Mouse (Mus musculus) retina, embryonic 14.5 days (tissue): Measurements from ENCODE around the gene Inpp5a.

Experiments used
- DNase-seq: peaks from one replicate; pipeline ENCODE4 v3.0.0-alpha.2; 2015; ENCODE audit warnings: low spot score

Inpp5a gene

DNA sequence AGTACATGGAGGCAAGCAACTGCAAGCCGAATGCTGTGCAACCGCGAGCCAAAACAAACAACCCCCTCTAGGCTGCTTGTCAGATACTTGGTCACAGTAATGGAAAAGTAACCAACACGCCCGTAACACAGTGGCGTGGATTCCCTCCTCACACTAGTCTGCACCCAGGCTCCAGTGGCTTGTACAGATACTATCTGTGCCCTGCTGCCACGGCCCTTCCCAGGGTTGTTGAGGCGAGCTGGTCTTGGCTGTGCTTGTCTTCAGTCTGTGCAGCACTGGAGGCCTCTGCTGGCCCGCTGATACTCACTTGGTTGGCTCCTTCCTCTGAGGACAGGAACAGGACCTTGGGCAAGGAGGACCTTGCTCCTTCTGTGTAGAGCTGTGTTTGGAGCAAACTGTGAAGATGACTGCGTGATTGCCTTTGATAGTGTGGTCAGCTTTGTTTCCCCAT is 52.9 kb downstream of the Inpp5a start:
- DNase-seq, result no peak

DNA sequence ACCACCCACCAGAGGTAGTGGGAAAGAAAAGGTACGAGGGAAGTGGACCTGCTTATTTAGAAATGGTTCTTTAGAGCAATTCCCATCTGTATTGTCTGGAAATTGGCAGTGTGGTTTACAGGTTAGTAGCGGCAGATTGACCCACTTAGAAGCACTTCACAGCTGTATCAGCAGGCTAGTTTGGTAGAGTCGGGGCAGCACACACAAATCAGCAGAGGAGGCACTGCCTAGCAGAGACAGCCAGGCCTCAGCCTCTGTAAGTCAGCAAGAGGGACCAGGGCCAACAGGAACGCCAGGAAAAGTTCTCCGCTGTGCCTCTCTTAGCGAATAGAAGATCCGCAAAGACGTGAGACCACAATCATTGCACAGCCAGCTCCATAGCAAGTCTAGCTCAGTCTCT is 56.7 kb downstream of the Inpp5a start:
- peak; percentile 58 for DNase-seq

- no peak for DNase-seq
Measured at GRCm38 (mm10) chr7:139447381-139447780, 58.5 kb downstream of the Inpp5a start.

DNA sequence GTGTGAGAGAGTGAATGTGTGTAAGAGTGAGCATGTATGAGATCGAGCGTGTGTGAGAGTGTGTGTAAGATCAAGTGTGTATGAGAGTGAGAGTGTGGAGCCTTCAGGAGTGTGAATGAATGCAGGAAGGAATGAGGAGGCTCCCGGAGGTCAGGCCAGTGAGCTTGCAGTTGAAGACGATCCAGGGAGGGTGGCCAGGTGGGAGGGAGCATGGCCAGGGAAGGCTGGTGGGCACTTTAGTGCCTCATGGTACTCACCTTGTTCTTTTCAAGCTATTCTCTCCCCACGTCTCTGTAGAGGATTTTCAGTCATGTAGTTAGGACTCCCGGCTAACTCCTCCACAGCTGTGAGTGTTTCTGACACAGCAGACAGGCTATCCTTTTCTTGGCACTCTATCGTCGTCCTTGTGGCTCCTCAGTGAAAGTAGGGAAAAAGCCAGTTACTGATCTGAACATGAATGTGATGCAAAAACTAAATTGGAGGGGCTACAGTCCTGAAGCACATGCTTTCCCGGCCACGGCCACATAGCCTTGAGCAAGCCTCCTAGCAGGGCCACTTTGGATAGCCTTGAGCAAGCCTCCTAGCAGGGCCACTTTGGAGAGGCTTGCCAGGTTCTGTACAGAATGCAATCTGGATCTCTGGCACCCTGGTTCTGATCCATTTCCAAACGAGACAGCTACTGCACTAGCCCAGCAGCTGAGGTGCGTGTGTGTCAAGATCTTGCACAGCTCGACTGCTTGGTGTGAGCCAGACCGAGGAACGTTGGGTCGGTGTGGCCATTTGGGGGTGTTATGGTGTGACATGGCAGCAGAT is 61.5 kb downstream of the Inpp5a start:
- no peak for DNase-seq

DNA sequence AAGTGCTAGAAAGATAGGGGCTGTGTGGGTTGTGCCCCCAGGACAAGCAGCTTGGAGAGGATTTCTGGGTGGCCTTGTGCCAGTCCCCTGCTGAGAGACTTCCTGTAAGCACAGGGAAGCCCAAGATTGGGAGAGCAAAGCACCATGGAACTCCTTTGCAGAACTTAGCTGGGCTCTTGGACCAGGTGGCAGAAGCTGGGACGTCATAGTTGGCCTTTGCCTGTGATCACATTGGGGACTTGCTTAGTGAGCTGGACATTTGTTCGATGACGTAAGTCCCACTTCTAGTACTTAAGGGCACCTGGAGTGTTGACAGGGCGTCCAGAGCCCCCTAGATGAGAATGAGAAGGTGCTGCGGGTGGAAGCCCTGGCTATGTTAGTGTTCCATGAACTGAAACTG is 62.8 kb downstream of the Inpp5a start:
- no peak for DNase-seq

- no peak for DNase-seq
Measured at GRCm38 (mm10) chr7:139452199-139452598, 63.3 kb downstream of the Inpp5a start.

DNA sequence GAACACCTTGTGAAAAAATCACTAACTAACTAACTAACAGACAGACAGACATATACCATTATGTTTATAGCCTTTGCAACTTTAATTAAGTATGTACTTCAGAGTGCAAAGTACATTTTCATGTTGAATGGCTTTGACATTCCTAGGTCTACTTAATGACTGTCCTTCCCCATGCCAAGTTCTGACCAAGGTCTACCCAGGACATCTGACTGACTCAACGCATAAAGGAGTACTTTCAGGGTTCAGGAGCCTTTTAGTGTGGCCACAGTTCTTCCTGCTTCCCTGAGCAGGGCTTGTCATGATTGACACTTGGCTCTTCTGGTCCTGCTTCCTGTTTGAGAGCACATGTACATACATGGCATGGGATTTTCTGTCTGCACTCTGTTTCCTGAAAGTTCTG is 64.3 kb downstream of the Inpp5a start:
- no peak for DNase-seq

DNA sequence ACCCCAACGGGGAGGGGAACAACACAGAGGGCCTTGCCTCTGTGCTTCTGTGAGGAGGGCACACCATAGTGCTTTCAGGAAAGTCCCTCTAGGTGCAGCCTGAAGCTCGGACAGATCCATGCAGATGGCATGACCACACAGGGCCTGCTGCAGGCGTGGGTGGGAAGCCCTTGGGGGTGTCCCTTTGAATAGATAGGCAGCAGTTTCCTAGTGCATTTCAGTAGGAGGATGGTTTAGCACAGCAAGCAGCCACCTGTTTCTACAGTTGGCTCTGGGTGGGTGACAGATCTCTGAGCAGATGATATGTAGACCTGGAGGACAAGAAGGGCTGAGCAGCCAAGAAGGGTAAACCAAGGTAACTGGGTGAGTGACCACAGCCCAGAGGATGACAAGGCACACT is 65.4 kb downstream of the Inpp5a start:
- no peak for DNase-seq

DNA sequence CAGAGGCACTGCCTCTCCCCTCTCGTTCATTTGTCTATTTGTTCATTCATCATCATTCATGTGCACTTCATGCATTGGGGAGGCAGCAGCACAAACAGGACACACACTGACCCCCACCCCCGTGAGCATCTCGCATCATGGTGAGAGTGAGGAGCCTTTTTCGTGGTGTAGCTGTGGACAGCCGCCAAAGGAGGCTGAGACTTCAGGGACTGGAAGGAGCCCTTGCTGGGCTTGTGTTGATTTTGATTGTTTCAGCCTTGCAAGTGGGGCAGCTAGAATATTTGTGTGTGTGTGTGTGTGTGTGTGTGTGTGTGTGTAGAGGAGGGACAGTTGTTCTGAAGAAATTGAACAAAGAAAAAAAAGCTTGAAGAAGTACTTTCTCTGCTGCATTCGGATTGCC is 67.8 kb downstream of the Inpp5a start:
- no peak for DNase-seq

DNA sequence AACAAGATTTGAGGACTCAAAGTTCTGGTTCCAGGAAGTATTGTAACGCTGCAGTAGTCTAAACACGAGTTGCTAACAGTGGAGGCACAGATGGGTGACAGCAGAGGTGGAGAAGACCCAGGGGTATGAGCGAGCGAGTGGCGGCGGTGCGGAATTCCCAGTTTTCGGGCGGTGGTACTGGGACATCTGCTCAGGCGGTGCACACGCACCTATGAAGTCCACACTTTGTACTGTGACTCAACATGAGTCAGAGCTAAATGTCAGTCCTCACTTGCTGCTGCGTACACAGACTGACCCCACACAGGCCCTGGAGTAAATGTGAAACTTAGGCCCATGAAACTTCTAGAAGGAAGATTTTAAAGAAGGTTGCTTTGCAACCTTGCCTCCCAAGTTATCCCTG is 72.4 kb downstream of the Inpp5a start:
- no peak for DNase-seq

DNA sequence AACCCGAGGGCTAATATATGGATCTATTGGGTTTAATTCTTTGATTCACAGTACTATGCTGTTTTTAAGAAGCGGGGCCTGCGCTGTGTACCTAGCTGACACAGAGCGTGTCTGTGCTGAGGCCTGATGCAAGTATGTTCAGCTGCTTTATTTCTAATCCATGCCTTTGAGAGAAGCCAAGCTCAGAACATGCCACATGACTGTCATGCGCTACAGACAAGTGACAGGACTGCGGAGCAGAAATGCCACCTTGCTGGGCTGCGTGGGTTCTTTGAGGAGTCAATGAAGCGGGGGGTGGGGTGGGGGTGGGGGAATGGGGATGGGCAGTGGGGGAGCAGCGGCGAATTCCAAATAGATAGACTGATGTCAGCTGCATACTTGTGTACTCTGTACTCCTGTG is 73.2 kb downstream of the Inpp5a start:
- no peak for DNase-seq

- no peak for DNase-seq
Measured at GRCm38 (mm10) chr7:139465538-139465937, 76.6 kb downstream of the Inpp5a start.

DNA sequence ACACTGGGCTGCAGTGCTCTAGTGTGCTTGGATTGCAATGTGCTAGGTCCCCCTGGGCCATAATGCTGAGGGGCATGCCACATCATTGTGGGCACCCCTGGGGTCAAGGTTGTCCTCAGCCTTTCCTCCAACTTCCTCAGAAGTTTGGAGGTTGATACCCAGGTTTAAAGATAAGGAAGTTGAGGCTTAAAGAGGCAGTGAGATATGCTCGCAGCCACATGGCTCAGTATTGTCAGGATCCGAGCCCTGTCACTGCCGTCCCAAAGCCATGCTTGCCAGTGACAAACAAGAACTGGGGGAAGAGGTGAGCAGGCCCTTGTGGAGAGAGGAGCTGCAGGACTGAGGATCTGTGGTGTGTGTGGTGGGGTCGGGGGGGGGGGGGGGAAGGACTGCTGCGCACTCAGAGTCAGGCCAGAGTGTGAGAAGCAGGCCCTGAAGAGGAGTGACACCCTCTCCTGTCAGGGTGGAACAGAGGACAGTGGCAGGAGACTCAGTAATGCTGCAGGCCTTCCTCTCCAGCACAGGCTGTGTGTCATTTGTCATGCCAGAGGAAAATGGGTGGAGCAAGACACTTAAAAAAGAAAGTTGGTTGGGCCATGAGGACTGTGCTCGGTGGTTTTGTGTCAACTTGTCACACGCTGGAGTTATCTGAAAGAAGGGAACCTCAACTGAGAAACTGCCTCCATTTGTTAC is 77.7 kb downstream of the Inpp5a start:
- no peak for DNase-seq

GRCm38 (mm10) chr7:139467177-139467895 is 78.4 kb downstream of the Inpp5a start:
- no peak for DNase-seq

GRCm38 (mm10) chr7:139467896-139468279 is 79.0 kb downstream of the Inpp5a start:
- DNase-seq, result peak; percentile 31

GRCm38 (mm10) chr7:139468440-139468839 is 79.5 kb downstream of the Inpp5a start:
- no peak for DNase-seq

DNA sequence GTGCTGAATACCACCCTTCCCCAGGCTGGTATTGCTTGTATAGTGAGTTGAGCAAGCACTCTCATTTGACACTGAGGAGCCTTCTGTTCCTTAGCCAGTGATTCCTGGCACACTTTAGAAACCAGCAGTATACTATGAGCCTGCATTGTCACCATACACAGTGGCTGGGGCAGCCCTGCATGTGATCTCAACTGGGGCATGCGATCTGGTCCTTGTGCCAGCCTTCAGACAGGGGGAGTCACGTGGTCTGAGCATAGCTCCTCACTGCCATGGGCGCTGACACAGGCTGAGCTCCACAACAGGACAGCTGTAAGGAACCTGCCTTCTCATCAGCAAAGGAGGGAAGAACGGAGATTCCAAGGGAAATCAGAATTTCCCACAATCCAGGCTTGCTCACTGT is 80.5 kb downstream of the Inpp5a start:
- DNase-seq, result no peak

DNA sequence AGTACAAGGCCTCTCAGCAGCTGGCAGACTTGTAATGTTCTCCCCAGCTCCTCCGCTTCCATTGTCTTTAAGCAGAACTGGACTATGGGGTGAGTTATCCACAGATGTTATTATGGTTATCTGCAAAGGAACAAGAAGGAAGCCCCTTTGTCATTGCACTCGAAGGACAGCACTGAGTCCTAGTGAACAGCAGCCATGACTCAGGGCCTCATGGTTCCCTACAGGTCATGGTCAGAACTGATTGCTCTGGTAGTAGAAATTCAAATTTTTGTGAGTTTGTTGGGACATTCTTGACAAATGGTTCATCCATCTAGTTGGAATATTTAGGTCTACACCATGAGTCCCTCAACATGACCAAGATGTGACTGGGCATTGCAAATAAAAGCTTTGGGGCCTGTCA is 81.6 kb downstream of the Inpp5a start:
- DNase-seq, result no peak

GRCm38 (mm10) chr7:139472052-139472451 is 83.1 kb downstream of the Inpp5a start:
- DNase-seq, result no peak

DNA sequence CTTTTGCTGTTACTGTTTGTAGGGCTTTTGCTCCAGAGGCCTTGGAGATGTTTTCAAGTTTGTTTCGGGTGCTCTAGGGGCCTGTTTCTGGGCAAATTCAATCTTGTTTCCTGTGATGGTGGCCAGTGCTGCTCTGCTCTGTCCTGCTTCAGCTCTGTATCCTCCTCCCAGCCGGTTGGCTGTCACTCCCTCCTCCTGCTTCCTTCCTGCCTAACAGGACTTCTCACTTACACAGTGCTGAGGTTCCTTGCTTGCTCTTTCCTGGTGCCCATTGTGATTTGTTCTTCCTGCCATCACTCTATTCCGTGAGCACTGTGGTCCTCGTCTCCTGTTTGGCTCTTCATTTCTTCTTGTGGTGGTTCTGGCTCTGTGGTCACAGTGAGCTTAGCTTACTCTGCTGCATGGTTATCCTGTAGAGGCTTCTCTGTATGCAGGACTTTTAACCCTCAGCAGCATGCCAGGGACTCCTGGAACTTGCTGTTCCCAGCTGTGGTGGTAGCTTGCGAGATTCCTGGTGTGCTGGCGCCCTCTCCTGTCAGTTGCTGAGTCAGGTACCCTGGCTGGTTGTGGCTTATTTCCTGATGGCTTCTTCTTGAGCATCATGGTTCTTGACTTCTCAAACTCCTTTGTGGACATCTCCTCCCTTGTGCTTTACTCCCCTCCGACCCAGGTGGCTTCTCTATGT is 84.1 kb downstream of the Inpp5a start:
- peak; percentile 90 for DNase-seq

GRCm38 (mm10) chr7:139475896-139476295 is 87.0 kb downstream of the Inpp5a start:
- DNase-seq, result peak; percentile 16

- no peak for DNase-seq
Measured at GRCm38 (mm10) chr7:139476700-139477099, 87.8 kb downstream of the Inpp5a start.
